Mouse (Mus musculus) intestine, postnatal 0 days (tissue): ENCODE measurements around the gene Sh3pxd2a. TPM values are rescaled to one million over a fixed set of nuclear protein-coding genes. Genes with fewer than 3 reads are reported as not detected.
A peak's percentile ranks its signal among the peaks of the same experiment; 100 is the strongest.

ENCODE experiments used
- ATAC-seq: fragments of 200-750 bp; cut with Nextera tagmentation; 2 replicates; pipeline ENCODE4 v1.8.0; 2017; ENCODE audit warnings: mild to moderate bottlenecking, moderate TSS enrichment, moderate library complexity
- H3K27ac ChIP-seq: fragments of 300-500 bp; sonication (generic); 2 replicates; pipeline ENCODE4 v1.5.1; 2014; ENCODE audit warnings: mild to moderate bottlenecking, low read depth, low read length, moderate library complexity
- H3K27me3 ChIP-seq: fragments of 300-500 bp; sonication (generic); replicated peaks from 2 replicates; pipeline ENCODE4 v1.6.1; 2014; ENCODE audit warnings: low read length, mixed read lengths; ENCODE audit not compliant: control insufficient read depth, insufficient read depth
- H3K36me3 ChIP-seq: fragments of 300-500 bp; sonication (generic); 2 replicates; pipeline ENCODE4 v1.6.1; 2014; ENCODE audit warnings: mild to moderate bottlenecking, moderate library complexity; ENCODE audit not compliant: control insufficient read depth, insufficient read depth
- H3K4me1 ChIP-seq: fragments of 300-500 bp; sonication (generic); replicated peaks from 2 replicates; pipeline ENCODE4 v1.6.1; 2014; ENCODE audit warnings: antibody characterized with exemption, low read length, mixed read lengths; ENCODE audit not compliant: control insufficient read depth, insufficient read depth
- H3K4me2 ChIP-seq: fragments of 300-500 bp; sonication (generic); replicated peaks from 2 replicates; pipeline ENCODE4 v1.6.1; 2014; ENCODE audit warnings: low read depth, mild to moderate bottlenecking, moderate library complexity
- H3K4me3 ChIP-seq: fragments of 300-500 bp; sonication (generic); 2 replicates; pipeline ENCODE4 v1.5.1; 2014; ENCODE audit warnings: low read depth, low read length
- H3K9ac ChIP-seq: fragments of 300-500 bp; sonication (generic); 2 replicates; pipeline ENCODE4 v1.6.1; 2014; ENCODE audit warnings: mild to moderate bottlenecking, low read depth, low read length
- H3K9me3 ChIP-seq: fragments of 300-500 bp; sonication (generic); 2 replicates; pipeline ENCODE4 v1.6.1; 2016; ENCODE audit warnings: mixed run types; ENCODE audit not compliant: control insufficient read depth
- CTCF ChIP-seq: sonication (generic); IDR thresholded peaks from 2 replicates; pipeline ENCODE4 v1.5.1; 2016; ENCODE audit warnings: low read depth, mild to moderate bottlenecking, control low read depth, antibody characterized with exemption, moderate library complexity
- WGBS: fragments of 180-500 bp; shearing (Covaris S2); extraction: QIAGEN DNeasy Blood & Tissue Kit; methylation state at CpG from one replicate; pipeline ENCODE4 v1.1.7; 2014; 5-methylcytosine and 5-hydroxymethylcytosine counted together
- polyA plus RNA-seq: library from polyadenylated mRNA; unstranded; fragments of >200 nt; fragmentation: Nextera tagmentation; extraction: Ambion mirVana; gene quantifications from 2 replicates; pipeline ENCODE4 v1.2.1, GENCODE M21; 2015

Gene Sh3pxd2a
- polyA plus RNA-seq, 1 experiment from 2014 or later, result 2.2 TPM

GRCm38 (mm10) chr19:47406524-47406923 is 57.7 kb downstream of the Sh3pxd2a start:
- Histone ChIP-seq H3K36me3 (no peaks in the 10 kb centered on the region), H3K9me3 (no peaks in the 10 kb centered on the region)

DNA sequence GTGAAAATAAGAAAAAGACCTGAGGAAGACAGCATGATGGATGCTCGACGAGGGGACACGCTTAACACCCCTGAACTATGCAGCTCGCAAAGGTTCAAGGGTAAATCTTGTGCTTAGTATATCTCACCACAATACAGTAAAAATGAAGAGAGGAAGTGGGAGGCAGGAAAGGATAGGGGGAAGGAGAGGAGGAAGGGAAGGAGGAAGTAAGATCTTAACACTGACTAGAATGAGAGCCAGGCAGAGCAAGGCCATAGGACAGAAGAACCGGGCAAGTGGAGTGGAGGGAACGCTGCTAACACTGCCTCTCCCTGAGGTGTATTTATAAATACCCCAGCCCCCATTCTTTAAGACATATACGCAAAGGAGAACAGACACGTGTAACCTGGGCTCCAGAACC is 58.7 kb downstream of the Sh3pxd2a start:
- Histone ChIP-seq H3K27ac (no peak overlapping the region), H3K36me3 (no peaks in the 10 kb centered on the region), H3K27me3 (no peaks in the 10 kb centered on the region), H3K4me2 (no peak overlapping the region), H3K9me3 (no peaks in the 10 kb centered on the region), H3K9ac (no peak overlapping the region), H3K4me1 (peaks cover 22% of the 10 kb centered on the region), H3K4me3 (no peak overlapping the region)
- ATAC-seq, result no peak
- no peak for TF ChIP-seq CTCF
- WGBS, result 81% methylated on average over 8 of the region's 8 CpGs

More at GRCm38 (mm10) chr19:47406524-47406923, 57.7 kb downstream of the Sh3pxd2a start:
- WGBS, result 60% methylated on average over 6 of the region's 6 CpGs
- no peak for TF ChIP-seq CTCF
- Histone ChIP-seq H3K9ac (no peak overlapping the region), H3K27ac (no peak overlapping the region), H3K27me3 (no peaks in the 10 kb centered on the region), H3K4me1 (peaks cover 22% of the 10 kb centered on the region), H3K4me3 (no peak overlapping the region), H3K4me2 (no peak overlapping the region)
- ATAC-seq, result no peak

DNA sequence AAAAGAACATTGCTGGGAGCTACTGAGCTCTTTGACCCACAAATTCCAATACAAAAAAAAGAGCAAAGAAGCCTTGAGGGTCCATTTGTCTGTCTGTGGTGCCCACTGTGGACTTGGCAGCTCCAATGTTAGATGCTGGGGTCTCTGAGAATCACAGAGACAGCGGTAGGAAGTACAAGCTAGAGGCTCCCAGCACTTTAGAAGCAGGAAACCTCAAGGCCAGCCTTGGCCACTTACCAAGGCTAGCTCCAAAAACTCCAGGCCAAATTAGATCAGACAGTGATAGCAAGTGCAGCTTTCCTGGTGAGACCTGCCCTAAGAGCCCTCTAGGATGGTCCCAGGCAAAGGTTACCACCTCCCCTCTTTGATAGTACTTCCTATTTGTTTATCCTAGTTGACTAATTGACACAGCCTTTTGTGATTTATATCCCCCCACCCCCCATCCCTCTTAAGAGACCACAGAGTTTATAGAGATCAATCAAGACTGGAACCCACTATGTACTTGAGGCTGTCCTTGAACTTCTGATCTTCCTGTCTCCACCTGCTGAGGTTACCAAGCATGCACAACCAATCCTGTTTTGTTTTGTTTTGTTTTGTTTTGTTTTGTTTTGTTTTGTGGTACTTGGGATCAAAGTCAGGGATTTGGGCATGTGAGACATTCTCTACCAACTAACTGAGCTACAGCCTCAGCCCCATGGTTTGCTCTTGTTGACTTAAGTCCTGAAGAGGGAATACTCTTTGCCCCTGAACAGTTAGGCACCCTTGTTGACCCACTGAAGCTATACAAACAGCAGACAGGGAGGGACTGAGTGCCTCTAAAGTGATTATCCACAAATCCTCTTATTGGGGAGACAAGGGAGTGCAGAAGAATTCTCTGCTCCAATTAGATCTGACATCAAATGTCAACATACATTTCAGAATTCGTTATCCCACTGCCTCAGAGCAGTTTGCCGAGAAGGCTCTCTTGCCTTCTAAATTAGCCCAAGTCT is 60.5 kb downstream of the Sh3pxd2a start:
- H3K27ac ChIP-seq, result peak overlapping the region; percentile 71
- H3K4me3 ChIP-seq, result no peak overlapping the region
- TF ChIP-seq CTCF, result no peak
- H3K27me3 ChIP-seq, result no peaks in the 10 kb centered on the region
- no peak overlapping the region for H3K9ac ChIP-seq
- peak overlapping the region; percentile 41 for H3K4me2 ChIP-seq
- WGBS, result 51% methylated on average over 3 of the region's 3 CpGs
- no peak; the same call in 1 of the 2 replicates for ATAC-seq
- H3K9me3 ChIP-seq, result no peaks in the 10 kb centered on the region
- peaks cover 22% of the 10 kb centered on the region for H3K4me1 ChIP-seq
- no peaks in the 10 kb centered on the region for H3K36me3 ChIP-seq

DNA sequence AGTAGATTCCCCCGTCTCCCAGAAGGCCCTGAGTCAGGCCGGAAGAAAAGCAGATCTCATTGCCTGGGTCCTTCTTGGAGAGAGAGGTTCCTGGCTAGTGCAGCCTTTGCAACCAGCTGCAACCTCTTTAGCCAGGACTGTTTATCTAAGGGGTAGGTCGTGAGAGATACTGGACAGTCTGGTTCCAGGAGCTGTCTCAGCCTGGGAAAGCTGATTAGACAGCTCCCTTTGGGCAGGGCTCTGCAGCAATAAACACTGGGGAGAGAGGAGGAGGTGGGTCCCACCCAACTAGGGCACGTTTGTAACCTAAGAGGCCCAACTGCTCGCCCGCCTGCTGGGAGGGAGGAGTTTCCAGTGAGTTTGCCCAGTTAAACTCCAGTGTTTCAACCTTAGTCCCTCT is 61.2 kb downstream of the Sh3pxd2a start:
- peak overlapping the region; percentile 41 for H3K4me2 ChIP-seq
- H3K27me3 ChIP-seq, result no peaks in the 10 kb centered on the region
- no peak overlapping the region for H3K4me3 ChIP-seq
- WGBS, result 9% methylated on average over 6 of the region's 6 CpGs
- H3K9me3 ChIP-seq, result no peaks in the 10 kb centered on the region
- H3K4me1 ChIP-seq, result peaks cover 22% of the 10 kb centered on the region
- no peak overlapping the region for H3K9ac ChIP-seq
- no peaks in the 10 kb centered on the region for H3K36me3 ChIP-seq
- ATAC-seq, result peak; percentile 92
- no peak for TF ChIP-seq CTCF
- H3K27ac ChIP-seq, result peak overlapping the region; percentile 71

GRCm38 (mm10) chr19:47402544-47402943 is 61.7 kb downstream of the Sh3pxd2a start:
- Histone ChIP-seq H3K36me3 (no peaks in the 10 kb centered on the region), H3K4me2 (peak overlapping the region; percentile 41), H3K4me3 (no peak overlapping the region), H3K4me1 (peaks cover 22% of the 10 kb centered on the region), H3K9me3 (no peaks in the 10 kb centered on the region), H3K27me3 (no peaks in the 10 kb centered on the region), H3K27ac (peak overlapping the region; percentile 71), H3K9ac (no peak overlapping the region)
- TF ChIP-seq CTCF, result no peak
- peak; percentile 11 for ATAC-seq
- 42% methylated on average over 4 of the region's 4 CpGs for WGBS

DNA sequence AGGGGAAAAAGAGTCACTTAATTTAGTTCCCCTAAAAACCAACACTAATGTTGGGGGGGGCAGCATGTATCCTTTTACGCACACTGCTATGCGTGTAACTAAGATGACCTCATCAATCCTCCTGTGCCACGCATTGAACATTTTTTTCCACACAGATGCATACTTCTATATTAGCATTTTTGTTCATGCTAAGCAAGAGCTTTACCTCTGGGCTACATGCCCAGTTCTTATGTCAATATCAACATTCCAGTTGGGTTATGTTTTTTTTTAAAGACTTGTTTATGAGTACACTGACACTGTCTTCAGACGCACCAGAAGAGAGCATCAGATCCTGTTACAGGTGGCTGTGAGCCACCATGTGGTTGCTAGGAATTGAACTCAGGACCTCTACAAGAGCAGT is 64.5 kb downstream of the Sh3pxd2a start:
- no peaks in the 10 kb centered on the region for H3K9me3 ChIP-seq
- no peak overlapping the region for H3K9ac ChIP-seq
- 63% methylated on average over 4 of the region's 4 CpGs for WGBS
- H3K27me3 ChIP-seq, result no peaks in the 10 kb centered on the region
- peaks cover 22% of the 10 kb centered on the region for H3K4me1 ChIP-seq
- TF ChIP-seq CTCF, result no peak
- H3K36me3 ChIP-seq, result no peaks in the 10 kb centered on the region
- H3K4me3 ChIP-seq, result no peak overlapping the region
- H3K4me2 ChIP-seq, result no peak overlapping the region
- no peak overlapping the region for H3K27ac ChIP-seq
- ATAC-seq, result no peak
